Mouse (Mus musculus) embryo, embryonic 11.5 days (tissue): ENCODE results near the gene Ank3.

Experiments
- DNase-seq: peaks from one replicate; pipeline ENCODE4 v3.0.0-alpha.2; 2012; ENCODE audit warnings: low read depth, low spot score

Gene Ank3

DNA sequence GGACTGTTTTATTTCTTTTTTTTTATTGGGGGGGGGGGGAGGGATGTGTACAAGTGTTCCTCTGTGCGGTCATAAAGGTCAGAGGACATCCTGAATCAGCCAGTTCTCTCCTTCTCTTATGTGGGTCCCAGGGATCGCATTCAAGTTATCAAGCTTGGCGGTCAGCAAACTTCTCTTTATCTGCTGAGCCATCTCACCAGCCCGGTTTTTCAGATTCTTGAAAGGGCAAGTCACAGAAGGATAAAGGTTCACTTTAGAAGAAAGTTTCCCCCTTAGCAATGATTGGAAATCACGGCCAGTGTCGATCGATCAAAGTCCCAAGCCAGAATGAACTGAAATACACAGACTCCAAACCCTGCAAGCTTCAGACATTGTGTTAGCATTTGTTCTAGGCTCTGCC lies 651.2 kb downstream of the Ank3 start:
- DNase-seq, result no peak

DNA sequence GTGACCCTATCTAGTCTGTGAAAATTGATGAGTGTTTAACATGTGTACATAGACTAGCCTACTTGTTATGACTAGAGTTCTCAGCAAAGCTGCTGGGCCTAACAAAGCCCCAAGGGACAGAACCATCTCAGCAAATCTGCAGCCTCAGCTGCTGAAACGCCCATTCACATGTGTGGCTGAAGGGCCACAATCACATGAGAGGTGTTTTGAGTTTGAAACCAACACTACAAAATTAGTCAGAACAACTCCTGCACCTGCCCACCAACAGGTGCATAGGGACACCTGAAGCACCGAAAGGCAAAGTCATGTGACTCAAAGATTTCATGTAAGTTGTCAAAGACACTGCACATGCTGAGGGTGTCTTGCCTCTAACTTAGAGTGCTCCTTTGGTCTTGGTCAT lies 656.7 kb downstream of the Ank3 start:
- no peak for DNase-seq

DNA sequence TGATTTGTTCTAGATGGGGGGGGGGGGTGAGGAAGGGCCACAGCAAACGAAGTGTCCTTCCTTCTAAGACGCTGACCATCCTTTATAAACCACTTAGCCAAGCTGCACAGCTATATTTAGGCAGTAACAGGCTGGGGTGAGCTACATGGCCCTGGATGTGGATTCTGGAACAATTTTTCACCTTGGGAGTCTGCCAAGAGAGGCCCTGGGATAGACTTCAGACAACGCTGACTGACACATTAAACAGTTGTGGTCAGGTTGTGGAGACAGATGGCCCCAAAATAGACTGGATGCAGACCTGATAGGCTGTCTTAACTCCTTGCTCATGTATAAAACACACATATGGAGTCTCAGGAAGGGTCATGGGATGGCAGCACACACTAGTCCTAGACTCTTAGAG lies 658.5 kb downstream of the Ank3 start:
- DNase-seq, result no peak

DNA sequence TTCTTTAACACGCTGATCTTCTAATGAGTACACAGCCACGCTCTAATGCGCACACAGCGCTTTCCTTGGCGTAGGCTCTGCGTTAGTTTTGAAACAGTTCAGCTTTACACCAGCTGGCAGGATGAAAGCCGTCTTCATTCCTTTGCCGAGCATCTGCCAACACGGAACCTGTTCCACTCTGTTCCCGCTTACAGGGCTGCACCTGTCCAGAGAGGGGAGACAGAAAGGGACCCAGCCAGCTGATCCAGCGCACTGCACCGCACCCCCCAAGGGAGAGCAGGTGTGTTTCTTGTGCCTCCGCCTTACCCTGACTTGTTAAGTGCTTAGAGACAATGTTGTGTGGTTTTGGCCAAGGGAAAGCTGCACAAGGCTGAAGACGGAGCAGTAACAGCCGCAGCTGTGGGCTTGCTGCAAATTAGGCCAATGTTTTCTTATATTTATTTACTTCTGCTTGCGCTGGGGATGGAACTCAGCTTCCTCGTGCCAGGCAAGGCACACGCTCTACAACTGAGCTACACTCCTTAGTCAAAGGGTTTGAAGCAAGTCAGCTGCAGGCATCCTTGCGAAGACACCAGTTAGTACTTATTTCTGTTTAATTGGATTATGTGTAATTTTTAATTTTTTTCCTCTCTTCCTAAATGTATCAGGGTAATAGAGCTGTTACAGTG lies 661.6 kb downstream of the Ank3 start:
- no peak for DNase-seq

DNA sequence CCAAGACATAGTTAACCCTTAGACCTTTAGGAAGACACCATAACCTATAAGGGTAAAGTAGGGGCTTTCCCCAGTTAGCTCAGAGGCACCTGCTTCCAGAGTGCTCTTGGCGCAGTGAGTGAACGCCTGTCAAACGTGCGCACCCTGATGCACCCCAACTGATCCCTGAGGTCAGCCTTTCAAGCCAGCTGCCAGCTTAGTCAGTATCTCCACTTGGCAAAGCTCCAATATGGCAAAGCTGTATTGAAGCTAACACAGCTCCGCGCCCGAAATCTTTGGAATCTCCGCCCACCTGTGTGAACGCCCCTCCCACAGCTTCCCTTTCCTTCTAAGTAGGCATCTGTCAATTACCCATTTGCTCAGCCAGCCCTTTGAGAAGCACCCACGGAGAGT lies 662.1 kb downstream of the Ank3 start:
- DNase-seq, result no peak

DNA sequence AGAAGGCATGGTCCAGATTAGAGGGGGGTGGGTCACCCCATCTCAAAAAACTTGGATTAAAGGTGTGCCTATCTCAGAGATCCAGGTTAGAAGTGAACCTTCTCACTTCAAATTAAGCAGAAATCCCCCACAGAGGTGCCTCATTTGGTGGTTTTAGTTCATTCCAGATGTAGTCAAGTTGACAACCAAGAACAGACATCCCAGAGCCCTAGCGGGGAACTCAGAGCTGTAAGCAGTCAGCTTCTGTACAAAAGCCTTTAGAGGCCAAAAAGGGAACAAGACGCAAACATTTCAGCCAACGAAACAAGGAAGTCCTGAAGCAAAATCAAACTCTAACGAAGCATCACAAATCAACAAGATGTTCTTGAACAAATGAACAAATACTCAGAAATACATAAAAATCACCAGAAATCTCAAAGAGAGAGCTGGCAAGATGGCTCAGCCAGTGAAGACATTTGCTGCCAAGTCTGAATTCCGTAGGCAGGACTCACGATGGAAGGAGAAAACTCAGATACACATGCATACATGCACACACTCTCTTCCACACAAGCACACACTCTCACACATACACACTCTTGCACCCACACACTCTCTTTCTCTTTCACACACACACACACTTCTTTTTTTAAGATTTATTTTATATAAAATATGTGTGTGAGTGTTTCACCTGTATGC lies 665.4 kb downstream of the Ank3 start:
- DNase-seq, result no peak

DNA sequence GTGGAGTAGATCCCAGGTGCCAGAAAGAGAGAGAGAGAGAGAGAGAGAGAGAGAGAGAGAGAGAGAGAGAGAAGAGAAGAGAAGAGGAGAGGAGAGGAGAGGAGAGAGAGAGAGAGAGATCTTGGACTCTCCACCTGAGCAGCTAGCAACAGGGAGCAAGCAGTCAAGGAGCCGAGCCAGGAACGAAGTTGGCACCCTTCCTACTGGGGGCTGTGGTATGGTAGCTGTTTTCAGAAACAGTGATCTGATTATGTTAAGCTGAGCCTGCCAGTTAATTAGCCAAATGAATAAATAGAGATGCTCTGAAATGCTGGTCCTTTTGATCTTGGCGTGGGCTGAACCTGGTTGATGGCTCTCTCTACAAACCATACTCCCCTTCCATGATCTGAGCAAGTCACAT lies 666.6 kb downstream of the Ank3 start:
- no peak for DNase-seq

DNA sequence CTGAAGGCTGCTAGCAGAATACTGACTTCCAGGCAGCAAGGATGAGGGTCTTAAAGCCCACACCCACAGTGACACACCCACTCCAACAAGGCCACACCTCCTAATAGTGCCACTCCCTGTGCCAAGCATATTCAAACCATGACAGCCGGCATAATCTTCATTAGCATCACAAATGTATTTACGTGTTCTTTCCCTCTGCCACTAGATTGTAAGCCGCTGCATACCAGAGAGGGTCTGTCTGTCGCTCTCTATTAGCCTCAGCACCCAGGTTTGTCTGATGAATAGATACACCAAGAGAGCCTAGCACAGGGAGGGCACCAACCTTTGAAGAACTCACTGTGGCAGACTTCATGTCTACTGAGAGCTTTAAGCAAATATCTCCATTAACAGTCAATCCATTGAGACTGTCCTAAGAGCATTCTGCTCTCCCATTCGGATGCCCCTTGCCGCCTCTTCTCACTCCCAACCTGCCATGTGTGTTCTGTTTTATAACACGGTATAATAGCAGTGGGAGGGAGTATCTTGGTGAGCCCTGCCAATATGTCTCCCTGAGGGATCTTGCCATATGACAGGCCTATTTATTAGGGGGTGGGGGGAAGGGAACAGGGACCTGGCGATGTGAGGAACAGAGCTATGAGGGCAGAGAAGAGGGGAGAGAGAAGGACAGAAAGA lies 668.1 kb downstream of the Ank3 start:
- DNase-seq, result no peak

DNA sequence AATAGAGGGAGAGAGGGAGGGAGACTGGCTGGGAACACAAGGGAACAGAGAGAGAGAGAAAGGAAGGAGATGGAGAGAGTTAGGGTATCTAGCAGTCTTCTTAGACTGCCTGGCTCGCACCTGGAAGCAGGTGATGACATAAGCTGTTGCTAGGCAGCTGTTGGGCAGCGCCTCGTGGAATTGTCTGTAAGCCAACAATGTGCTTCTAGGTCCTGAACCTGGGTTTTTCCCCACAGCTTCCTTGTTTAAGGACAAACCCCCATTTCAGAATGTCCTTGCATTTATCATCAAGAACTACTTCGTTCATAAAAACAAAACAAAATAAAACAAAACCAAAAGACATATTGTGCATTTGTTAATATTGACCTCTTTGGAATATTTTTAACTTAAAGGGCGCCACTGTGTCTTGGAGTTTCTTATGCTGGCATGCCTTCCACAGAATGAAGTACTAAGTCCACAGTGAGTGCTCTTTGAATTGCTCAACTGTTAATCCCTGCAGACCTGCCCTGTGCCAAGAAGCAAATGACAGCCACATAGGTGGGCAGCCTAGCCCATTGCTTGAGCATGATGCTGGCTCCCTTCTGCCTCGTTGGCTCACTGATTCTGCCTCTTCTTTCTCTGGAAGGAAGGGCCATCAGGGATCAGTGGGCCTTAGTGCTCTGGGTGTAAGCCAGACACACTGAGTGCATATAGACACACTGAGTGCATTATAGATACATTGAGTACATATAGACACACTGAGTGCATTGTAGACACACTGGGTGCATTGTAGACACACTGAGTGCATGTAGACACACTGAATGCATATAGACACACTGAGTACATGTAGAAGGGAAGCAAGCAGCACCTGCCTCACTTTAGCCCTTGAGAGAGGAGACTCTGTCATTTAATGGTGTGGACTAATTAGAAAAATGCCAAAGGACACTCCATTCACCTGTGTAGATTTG lies 668.9 kb downstream of the Ank3 start:
- DNase-seq, result no peak

DNA sequence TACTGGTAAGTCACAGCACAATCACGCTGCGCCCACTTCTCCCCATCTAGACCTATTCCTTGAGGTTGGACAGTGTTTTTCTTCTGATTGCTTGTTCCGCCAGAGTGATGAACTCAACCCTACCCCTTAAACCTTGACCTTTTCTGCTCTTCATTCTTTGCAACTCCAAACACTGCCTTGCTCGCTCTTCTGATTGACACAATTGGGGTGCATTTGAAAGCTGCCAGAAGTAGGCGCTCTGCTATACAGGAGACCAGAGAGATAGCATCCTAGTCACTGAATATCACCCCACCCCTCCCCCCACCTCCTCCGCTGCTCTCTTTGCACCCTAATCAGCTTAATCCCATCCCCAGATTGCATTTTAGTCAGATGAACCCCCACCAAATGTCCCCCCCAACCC lies 670.7 kb downstream of the Ank3 start:
- no peak for DNase-seq

DNA sequence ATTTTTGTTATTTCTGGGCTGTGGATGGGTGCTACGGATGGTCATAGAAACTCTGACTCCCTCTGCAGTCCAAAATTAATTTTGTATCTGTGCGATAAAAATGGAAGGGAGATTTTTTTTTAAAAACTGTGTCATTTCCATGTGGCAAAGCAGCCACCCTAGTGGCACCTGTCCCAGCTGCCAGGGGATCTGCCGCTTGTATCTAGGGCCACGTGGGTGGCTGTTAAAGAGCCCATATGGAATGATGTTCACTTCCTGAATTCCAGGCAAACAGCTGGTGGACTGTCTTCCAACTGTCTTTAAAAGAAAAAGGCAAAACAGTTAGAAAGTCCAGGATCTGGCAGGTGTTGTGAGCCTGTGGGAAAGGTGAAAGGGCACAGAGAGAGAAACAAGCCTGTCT lies 672.8 kb downstream of the Ank3 start:
- DNase-seq, result no peak
